Mouse (Mus musculus) neutrophil, adult 59 days (primary cell): ENCODE data around the gene Mroh9. TPM values are rescaled to one million over a fixed set of nuclear protein-coding genes. Genes with fewer than 3 reads are reported as not detected.

Experiments used
- total RNA-seq, 2 experiments: library from RNA; stranded (reverse); gene quantifications; 1 replicate in 1 of 2; 2 replicates in 1 of 2; pipeline ENCODE4 v1.2.4; 2023

Mroh9 gene
- total RNA-seq, result not detected

DNA sequence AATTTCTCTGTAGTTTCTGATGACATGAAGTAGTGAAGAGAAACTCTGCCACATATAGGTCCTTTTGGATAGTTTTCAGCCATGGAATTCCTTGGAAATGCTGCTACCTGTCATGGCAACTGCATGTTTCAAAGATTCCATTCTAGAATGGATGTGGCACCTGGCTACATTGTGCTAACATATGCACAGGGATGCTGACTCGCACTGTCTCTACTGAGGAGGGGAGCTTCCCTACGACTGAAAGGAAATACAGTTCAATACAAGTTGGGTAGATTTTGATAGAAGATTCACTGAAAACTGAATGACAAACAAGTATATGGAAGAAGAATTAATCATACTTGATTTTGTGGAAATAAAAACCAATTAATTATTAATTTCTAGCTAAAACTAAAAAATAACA is at the start of gene Mroh9:
Gene Mroh9, minus strand, starts transcription at position 101 of the 400 bp plus-strand sequence.

DNA sequence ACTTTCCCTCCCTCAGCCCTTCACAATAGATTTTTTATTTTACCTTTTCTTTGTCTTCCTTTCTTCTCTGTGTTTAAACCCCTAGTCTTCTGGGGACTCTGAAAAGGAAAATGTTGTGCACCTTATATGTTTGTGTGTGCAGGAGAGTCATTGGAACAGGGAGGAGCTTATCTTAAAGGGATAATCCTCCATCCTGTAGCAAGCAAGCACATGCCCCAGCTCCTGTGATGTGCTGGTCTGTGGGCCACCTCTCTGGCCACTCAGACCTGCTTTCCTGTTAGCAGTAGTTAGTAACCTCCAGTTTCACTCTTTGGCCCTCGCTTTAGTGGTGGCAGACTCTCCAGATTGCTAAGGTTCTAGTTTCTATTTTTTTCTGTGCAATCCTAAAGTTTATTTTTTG is 101.0 kb downstream of the Mroh9 start, which contains the start of gene Fmo3:
Gene Fmo3, minus strand, starts transcription at position 101 of the 400 bp plus-strand sequence.

Other genes with a start within 250 kb of the Mroh9 start
- gene Fmo1, start 219.1 kb downstream of the Mroh9 start, total RNA-seq, result under 1 TPM in 1 of 2 experiments, not detected in 1; 0.53 TPM
- 1 to 10 TPM in 1 of 2 experiments, not detected in 1; 1.4 TPM for gene Fmo2, start 186.9 kb downstream of the Mroh9 start, total RNA-seq
- not detected for gene Fmo6, start 148.2 kb downstream of the Mroh9 start, total RNA-seq
- gene Fmo3, start 101.1 kb downstream of the Mroh9 start, total RNA-seq, result not detected
- gene Prrx1, start 228.0 kb upstream of the Mroh9 start, total RNA-seq, result under 1 TPM in 1 of 2 experiments, not detected in 1; 0.09 TPM